Mouse (Mus musculus) liver, adult 2 months (tissue): Measurements from ENCODE around the gene Agap3.

Experiments
- CTCF ChIP-seq: fragments of 200-500 bp; IDR thresholded peaks from 2 replicates; pipeline ENCODE4 v1.5.1; 2011; ENCODE audit warnings: low read depth, low read length, control low read depth
- POLR2A ChIP-seq: fragments of 200-500 bp; IDR thresholded peaks from 2 replicates; pipeline ENCODE4 v1.6.1; 2011; ENCODE audit warnings: low read length, control low read depth; ENCODE audit not compliant: insufficient read depth; ENCODE audit errors: extremely low read depth

DNA sequence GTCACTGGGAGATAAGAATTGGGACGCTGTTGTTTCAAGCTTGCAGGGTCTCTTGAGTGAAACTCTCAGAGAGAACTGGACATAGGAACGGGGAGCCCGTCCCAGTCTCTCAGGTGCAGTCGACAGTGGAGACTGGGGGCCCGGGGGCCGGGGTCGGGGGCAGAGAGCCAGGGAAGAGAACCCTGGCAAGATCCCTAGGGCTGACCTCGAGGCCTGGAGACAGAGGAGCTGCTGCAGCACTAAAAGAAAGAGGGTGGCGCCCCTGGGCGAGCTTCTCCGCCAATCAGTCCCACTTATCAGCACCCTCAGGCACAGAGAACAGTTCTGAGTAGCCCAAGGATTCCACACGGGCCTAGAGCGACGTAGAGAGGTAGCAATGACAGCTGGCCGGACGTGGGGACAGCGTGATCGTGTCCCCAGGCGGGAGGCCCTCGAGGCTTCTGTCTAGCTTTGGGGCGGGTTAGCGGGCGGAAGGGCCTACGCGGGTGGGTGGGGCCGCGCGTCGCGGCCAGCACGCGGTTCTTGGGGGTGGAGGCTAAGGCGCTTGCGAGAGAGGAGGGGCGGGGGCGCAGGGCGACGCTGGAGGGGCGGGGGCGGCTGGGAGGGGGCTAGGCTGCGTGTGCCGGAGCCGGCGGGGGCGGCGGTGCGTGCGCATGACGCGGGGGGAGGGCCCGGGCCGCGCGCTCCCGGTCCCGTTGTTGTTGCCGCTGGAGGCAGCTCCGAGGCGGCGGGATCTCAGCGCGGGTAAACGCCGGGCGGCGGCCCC, 530 bp upstream of the Agap3 start:
- TF ChIP-seq CTCF (no peak), POLR2A (peak; percentile 67; the same call in 1 of the 2 replicates)
